Mouse (Mus musculus) liver, postnatal 0 days (tissue): ENCODE measurements around the gene A930033H14Rik. TPM values are rescaled to one million over a fixed set of nuclear protein-coding genes. Genes with fewer than 3 reads are reported as not detected.

Experiments used
- ATAC-seq: fragments of 200-750 bp; cut with Nextera tagmentation; 2 replicates; pipeline ENCODE4 v1.8.0; 2017; ENCODE audit warnings: mild to moderate bottlenecking, moderate library complexity
- DNase-seq: peaks from one replicate; pipeline ENCODE4 v3.0.0-alpha.2; 2016
- H3K27ac ChIP-seq: fragments of 300-500 bp; sonication (generic); 2 replicates; pipeline ENCODE4 v1.5.1; 2014; ENCODE audit warnings: antibody characterized with exemption, moderate library complexity, mild to moderate bottlenecking, low read depth
- H3K27me3 ChIP-seq: fragments of 300-500 bp; sonication (generic); 2 replicates; pipeline ENCODE4 v1.6.1; 2014; ENCODE audit warnings: low read length, control low read depth, mixed read lengths; ENCODE audit not compliant: insufficient read depth
- H3K36me3 ChIP-seq: fragments of 300-500 bp; sonication (generic); replicated peaks from 2 replicates; pipeline ENCODE4 v1.6.1; 2014; ENCODE audit warnings: mild to moderate bottlenecking, control low read depth, low read length, moderate library complexity, mixed read lengths; ENCODE audit not compliant: insufficient read depth
- H3K4me1 ChIP-seq: fragments of 300-500 bp; sonication (generic); 2 replicates; pipeline ENCODE4 v1.6.1; 2014; ENCODE audit warnings: antibody characterized with exemption, mild to moderate bottlenecking, control low read depth; ENCODE audit not compliant: insufficient read depth
- H3K4me2 ChIP-seq: fragments of 300-500 bp; sonication (generic); 2 replicates; pipeline ENCODE4 v1.6.1; 2014; ENCODE audit warnings: low read depth, mild to moderate bottlenecking, low read length, moderate library complexity, mixed read lengths
- H3K4me3 ChIP-seq: fragments of 300-500 bp; sonication (generic); 2 replicates; pipeline ENCODE4 v1.5.1; 2014; ENCODE audit warnings: low read depth, low read length
- H3K9ac ChIP-seq: fragments of 300-500 bp; sonication (generic); replicated peaks from 2 replicates; pipeline ENCODE4 v1.6.1; 2014; ENCODE audit warnings: mild to moderate bottlenecking, moderate library complexity
- H3K9me3 ChIP-seq: fragments of 300-500 bp; sonication (generic); 2 replicates; pipeline ENCODE4 v1.6.1; 2016; ENCODE audit warnings: mild to moderate bottlenecking, control low read depth, low read length, mixed read lengths
- CTCF ChIP-seq: sonication (generic); IDR thresholded peaks from 2 replicates; pipeline ENCODE4 v1.5.1; 2016; ENCODE audit warnings: antibody characterized with exemption, low read depth
- EP300 ChIP-seq: IDR thresholded peaks from 2 replicates; pipeline ENCODE4 v1.6.1; 2016; ENCODE audit warnings: antibody characterized with exemption, low read depth, mild to moderate bottlenecking
- WGBS: fragments of 180-500 bp; shearing (Covaris S2); extraction: QIAGEN DNeasy Blood & Tissue Kit; methylation state at CpG from one replicate; pipeline ENCODE4 v1.1.7; 2014; ENCODE audit not compliant: insufficient replicate concordance; 5-methylcytosine and 5-hydroxymethylcytosine counted together
- polyA plus RNA-seq: library from polyadenylated mRNA; unstranded; fragments of >200 nt; fragmentation: Nextera tagmentation; extraction: Ambion mirVana; gene quantifications from 2 replicates; pipeline ENCODE4 v1.2.1, GENCODE M21; 2015

Gene A930033H14Rik
- polyA plus RNA-seq, 1 experiment from 2014 or later, result 1.2 TPM

DNA sequence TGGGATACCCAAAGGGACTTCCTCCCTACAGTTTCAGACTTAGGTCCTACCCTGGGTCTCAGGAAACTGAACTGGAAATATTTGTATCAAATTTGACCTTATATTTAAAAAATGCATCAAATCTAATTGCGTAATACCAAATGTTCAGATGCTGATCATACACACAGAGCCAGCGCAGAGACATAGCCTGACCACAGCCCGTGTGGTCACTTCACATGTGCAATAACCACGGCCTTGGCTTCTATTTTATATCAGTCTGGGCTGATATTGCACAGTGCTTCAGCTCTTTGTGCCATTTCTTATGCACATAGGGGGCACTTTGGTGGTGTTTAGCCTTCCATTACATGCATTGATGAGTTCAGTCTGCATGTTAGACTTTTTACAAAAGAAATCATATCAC, 10.3 kb upstream of the A930033H14Rik start:
- no peaks in the 10 kb centered on the region for H3K27me3 ChIP-seq
- ATAC-seq, result no peak
- WGBS, result 85% methylated on average over 4 of the region's 4 CpGs

DNA sequence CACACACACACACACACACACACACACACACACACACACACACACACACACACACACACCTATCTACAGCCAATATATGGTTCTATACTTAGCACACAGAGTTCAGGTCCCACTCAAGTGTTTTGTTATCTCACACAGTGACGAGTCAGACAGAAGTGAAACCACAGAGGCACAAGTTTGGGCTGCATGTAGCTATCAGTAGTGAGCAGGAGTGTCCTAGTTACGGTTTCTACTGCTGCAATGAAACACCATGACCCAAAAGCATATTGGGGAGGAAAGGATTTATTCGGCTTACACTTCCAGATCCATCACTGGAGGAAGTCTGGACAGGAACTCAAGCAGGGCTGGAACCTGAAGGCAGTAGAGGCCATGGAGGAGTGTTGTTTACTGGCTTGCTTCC, 9.1 kb upstream of the A930033H14Rik start:
- TF ChIP-seq EP300 (peak; percentile 89), CTCF (no peak)
- Histone ChIP-seq H3K4me2 (peak overlapping the region; percentile 27; the same call in 1 of the 2 replicates), H3K9me3 (no peaks in the 10 kb centered on the region), H3K36me3 (peaks cover 19% of the 10 kb centered on the region), H3K4me1 (peaks cover 43% of the 10 kb centered on the region), H3K27me3 (no peaks in the 10 kb centered on the region), H3K4me3 (no peak overlapping the region), H3K27ac (peak overlapping the region; percentile 39; the same call in 1 of the 2 replicates), H3K9ac (no peak overlapping the region)
- DNase-seq (no peak), ATAC-seq (0 out of 2 replicates have a peak, but pooled peaks have one; percentile 9)
- 34% methylated on average over 3 of the region's 3 CpGs for WGBS

More for the DNA sequence above, 10.3 kb upstream of the A930033H14Rik start:
- no peak for DNase-seq
- Histone ChIP-seq H3K36me3 (peaks cover 13% of the 10 kb centered on the region), H3K9ac (no peak overlapping the region), H3K4me3 (no peak overlapping the region), H3K9me3 (no peaks in the 10 kb centered on the region), H3K4me2 (no peak overlapping the region), H3K4me1 (peaks cover 32% of the 10 kb centered on the region), H3K27ac (no peak overlapping the region)
- TF ChIP-seq EP300, result no peak
- no peak for TF ChIP-seq CTCF

DNA sequence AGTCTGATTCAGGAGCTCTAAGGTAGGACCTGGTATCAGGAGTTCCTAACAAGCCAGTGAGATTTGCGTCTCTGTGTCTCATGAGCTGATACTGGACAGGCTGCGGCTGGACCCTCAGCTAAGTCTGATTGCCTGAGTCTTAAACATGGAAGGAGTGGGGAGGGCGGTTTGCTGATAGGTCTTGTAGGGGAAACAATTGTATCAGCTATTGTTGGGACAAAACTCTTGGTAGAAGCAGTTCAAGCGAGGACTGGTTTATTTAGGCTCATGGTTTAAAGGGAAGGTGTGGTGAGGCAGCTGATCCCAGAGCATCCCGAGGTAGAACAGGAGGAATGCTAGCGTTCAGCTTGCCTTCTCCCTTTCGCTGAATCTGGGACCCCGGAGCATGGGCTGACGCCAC, 8.2 kb upstream of the A930033H14Rik start:
- DNase-seq, result no peak
- no peak for ATAC-seq

DNA sequence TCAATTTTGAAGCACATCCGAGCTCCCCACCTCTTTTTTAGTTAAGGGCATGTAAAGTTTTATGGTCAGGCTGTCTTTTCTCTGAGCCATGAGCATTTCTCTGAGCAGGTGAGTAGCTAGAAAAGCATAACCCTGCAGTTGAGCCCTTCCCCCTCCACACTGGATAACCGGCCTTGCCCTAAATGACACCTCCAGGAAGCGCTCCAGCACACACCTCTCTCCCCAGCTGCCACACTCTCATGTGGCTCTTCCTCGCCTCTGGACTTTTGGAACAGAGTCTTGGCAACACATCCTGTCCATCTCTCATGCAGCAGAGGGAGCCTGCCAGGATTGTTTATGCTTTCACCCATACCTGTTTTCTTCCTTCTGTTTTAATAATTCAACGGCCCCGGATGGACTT, 7.4 kb upstream of the A930033H14Rik start:
- TF ChIP-seq EP300, result no peak
- TF ChIP-seq CTCF, result no peak
- Histone ChIP-seq H3K9ac (no peak overlapping the region), H3K27ac (peak overlapping the region; percentile 91), H3K36me3 (peaks cover 21% of the 10 kb centered on the region), H3K4me2 (peak overlapping the region; percentile 64), H3K4me1 (peaks cover 48% of the 10 kb centered on the region), H3K4me3 (no peak overlapping the region), H3K9me3 (no peaks in the 10 kb centered on the region), H3K27me3 (no peaks in the 10 kb centered on the region)
- no peak for ATAC-seq
- DNase-seq, result no peak
- 75% methylated on average over 6 of the region's 6 CpGs for WGBS

More for the DNA sequence above, 8.2 kb upstream of the A930033H14Rik start:
- H3K9me3 ChIP-seq, result no peaks in the 10 kb centered on the region
- peaks cover 24% of the 10 kb centered on the region for H3K36me3 ChIP-seq
- no peak overlapping the region for H3K4me3 ChIP-seq
- no peak overlapping the region for H3K4me2 ChIP-seq
- TF ChIP-seq CTCF (no peak), EP300 (no peak)
- no peak overlapping the region for H3K9ac ChIP-seq
- 0 out of 2 replicates have a peak overlapping the region, but pooled peaks have one; percentile 39 for H3K27ac ChIP-seq
- WGBS, result 87% methylated on average over 9 of the region's 9 CpGs
- peaks cover 48% of the 10 kb centered on the region for H3K4me1 ChIP-seq
- H3K27me3 ChIP-seq, result no peaks in the 10 kb centered on the region

DNA sequence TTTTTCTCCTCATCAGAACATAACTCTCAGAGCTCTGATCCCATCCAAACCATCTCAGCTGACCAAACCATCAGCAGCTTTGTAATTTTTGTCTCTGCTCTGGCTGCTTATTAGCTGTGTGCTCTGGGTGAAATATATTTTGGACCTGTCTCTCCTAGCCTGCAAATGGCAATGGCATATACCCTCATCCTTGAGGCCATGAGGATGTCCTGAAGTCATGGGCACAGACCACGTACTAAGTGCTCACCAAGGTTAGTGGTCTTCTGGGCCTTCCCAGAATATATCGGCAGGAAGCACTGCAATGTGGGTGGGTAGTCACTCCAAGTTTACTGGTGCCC, 6.4 kb upstream of the A930033H14Rik start:
- Histone ChIP-seq H3K4me1 (peaks cover 56% of the 10 kb centered on the region), H3K9me3 (no peaks in the 10 kb centered on the region), H3K4me3 (no peak overlapping the region), H3K36me3 (peaks cover 18% of the 10 kb centered on the region), H3K27me3 (no peaks in the 10 kb centered on the region), H3K4me2 (peak overlapping the region; percentile 64), H3K9ac (peak overlapping the region; percentile 21; the same call in 1 of the 2 replicates), H3K27ac (peak overlapping the region; percentile 91)
- TF ChIP-seq EP300 (no peak), CTCF (no peak)
- DNase-seq (no peak), ATAC-seq (no peak)
- WGBS, result 62% methylated on average over 2 of the region's 2 CpGs

DNA sequence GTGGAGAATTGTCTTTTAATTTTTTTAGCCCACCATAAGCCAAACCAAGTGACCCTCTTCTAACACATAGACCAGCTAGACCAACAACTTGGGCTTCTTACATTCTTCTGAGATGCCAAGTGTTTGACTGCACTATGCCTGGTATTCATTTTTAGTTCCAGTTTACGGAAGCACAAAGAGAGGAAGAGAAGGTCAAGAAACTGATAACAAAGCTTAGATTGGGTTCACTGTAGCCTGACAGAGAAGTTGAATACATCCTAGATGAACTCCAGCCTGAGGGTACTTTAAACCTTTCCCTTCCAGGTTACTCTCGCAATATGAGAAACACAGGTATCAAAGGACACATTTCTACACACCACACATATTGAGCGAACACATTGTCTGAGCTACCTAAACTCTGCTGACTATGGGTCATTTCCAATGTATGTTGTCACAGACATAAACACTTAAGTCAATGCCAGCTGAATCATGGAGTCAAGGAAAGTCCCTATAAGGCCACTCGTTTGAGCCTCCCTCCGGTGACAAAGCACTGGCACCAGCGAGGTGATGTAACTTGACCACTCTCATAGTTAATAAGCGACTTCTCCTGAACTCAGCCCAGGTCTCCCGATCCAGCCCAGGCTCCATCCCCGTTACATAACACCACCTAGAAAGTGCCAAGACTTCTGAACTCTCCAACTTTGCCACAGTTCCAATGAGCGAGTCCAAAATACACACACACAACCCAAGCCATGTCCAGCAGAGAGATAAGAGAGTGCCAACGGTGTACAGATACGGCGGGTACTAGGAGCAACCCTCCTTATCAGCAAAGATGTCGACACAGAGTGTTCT, 5.8 kb upstream of the A930033H14Rik start:
- TF ChIP-seq CTCF (no peak), EP300 (peak; percentile 89)
- ATAC-seq (peak; percentile 88), DNase-seq (peak; percentile 67)
- Histone ChIP-seq H3K27me3 (no peaks in the 10 kb centered on the region), H3K9ac (no peak overlapping the region), H3K27ac (peak overlapping the region; percentile 91), H3K9me3 (no peaks in the 10 kb centered on the region), H3K4me1 (peaks cover 62% of the 10 kb centered on the region), H3K4me3 (no peak overlapping the region), H3K4me2 (peak overlapping the region; percentile 64), H3K36me3 (peaks cover 18% of the 10 kb centered on the region)
- WGBS, result 43% methylated on average over 14 of the region's 14 CpGs
